Mouse (Mus musculus): ENCODE results near the gene Ptpru. TPM values are rescaled to one million over a fixed set of nuclear protein-coding genes. Genes with fewer than 3 reads are reported as not detected.
"Not testable (repeated sequence)": the region's sequence is repeated elsewhere in the genome, so short reads cannot be mapped to it uniquely, and the experiment has no call there.

The Ptpru gene
- polyA plus RNA-seq, 1 experiment from 2014 or later: 30.3 TPM

- no peak for ATAC-seq (replicated peaks; ENCODE audit: low FRiP score)
- no peaks in the 10 kb centered on the region for H3K9me3 ChIP-seq (replicated peaks)
- H3K4me3 ChIP-seq (replicated peaks): no peak overlapping the region
- H3K27me3 ChIP-seq: no peaks in the 10 kb centered on the region
- no peak overlapping the region for H3K9ac ChIP-seq
- no peaks in the 10 kb centered on the region for H3K36me3 ChIP-seq
- H3K27ac ChIP-seq: 0 out of 2 replicates have a peak overlapping the region, but pooled peaks have one; percentile 25
- peaks cover 13% of the 10 kb centered on the region for H3K4me1 ChIP-seq
- no peak overlapping the region for H3K4me2 ChIP-seq
- 61% methylated on average over 11 of the region's 11 CpGs for WGBS
Observed at GRCm38 (mm10) chr4:131812458-131812857, 25.6 kb downstream of the Ptpru start.

DNA sequence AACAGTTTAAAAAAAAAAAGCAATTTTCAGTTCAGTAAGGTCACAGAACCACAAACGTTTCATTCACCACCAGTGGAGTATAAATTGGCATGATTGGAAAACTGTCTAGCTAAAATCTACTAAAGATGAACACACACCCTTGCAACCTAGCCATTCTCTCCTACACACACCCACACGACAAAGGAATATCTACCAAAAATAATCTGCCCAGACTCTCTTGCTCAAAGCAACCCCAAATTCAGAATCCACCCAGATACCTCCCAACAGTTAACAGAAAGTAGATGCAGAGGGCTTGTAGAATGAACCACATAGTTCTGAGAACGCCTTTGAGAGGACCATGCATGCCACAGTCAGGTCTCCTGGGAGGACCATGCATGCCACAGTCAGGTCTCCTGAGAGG is 32.8 kb downstream of the Ptpru start:
- Histone ChIP-seq H3K4me3 (replicated peaks) (no peak overlapping the region), H3K9me3 (replicated peaks) (no peaks in the 10 kb centered on the region), H3K27me3 (no peaks in the 10 kb centered on the region), H3K9ac (no peak overlapping the region), H3K27ac (no peak overlapping the region), H3K36me3 (peaks cover 17% of the 10 kb centered on the region; the same call in 1 of the 2 replicates), H3K4me1 (peaks cover 23% of the 10 kb centered on the region), H3K4me2 (no peak overlapping the region)
- no peak for ATAC-seq (replicated peaks; ENCODE audit: low FRiP score)
- 72% methylated on average over 3 of the region's 3 CpGs for WGBS

DNA sequence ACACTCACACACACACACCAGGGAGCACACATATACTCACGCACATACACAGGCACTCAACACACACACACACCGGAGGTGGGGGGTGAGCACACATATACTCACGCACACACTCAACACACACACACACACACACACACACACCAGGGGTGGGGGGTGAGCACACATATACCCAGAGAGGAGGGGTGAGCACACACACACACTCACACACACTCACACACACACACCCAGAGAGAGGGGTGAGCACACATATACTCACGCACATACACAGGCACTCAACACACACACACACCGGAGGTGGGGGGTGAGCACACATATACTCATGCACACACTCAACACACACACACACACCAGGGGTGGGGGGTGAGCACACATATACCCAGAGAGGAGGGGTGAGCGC is 33.4 kb downstream of the Ptpru start:
- peak; percentile 77 for ATAC-seq (replicated peaks; ENCODE audit: low FRiP score)
- WGBS: 96% methylated on average over 5 of the region's 6 CpGs
- H3K4me3 ChIP-seq (replicated peaks); H3K9me3 ChIP-seq (replicated peaks); H3K27me3 ChIP-seq; H3K9ac ChIP-seq; H3K4me2 ChIP-seq: not testable (repeated sequence)
- Histone ChIP-seq H3K27ac (peak overlapping the region; percentile 86; the same call in 1 of the 2 replicates), H3K4me1 (peaks cover 23% of the 10 kb centered on the region), H3K36me3 (peaks cover 17% of the 10 kb centered on the region; the same call in 1 of the 2 replicates)

GRCm38 (mm10) chr4:131803846-131804245 is 34.2 kb downstream of the Ptpru start:
- 43% methylated on average over 9 of the region's 9 CpGs for WGBS
- Histone ChIP-seq H3K27ac (peak overlapping the region; percentile 86), H3K9ac (no peak overlapping the region), H3K4me1 (peaks cover 23% of the 10 kb centered on the region), H3K9me3 (replicated peaks) (no peaks in the 10 kb centered on the region), H3K27me3 (no peaks in the 10 kb centered on the region), H3K36me3 (peaks cover 17% of the 10 kb centered on the region; the same call in 1 of the 2 replicates), H3K4me3 (replicated peaks) (no peak overlapping the region), H3K4me2 (no peak overlapping the region)
- ATAC-seq (replicated peaks; ENCODE audit: low FRiP score): no peak

- H3K4me3 ChIP-seq (replicated peaks): no peak overlapping the region
- 50% methylated on average over 4 of the region's 4 CpGs for WGBS
- 0 out of 2 replicates have a peak, but pooled peaks have one; percentile 7 for ATAC-seq (replicated peaks; ENCODE audit: low FRiP score)
Observed at GRCm38 (mm10) chr4:131798968-131799367, 39.1 kb downstream of the Ptpru start.

DNA sequence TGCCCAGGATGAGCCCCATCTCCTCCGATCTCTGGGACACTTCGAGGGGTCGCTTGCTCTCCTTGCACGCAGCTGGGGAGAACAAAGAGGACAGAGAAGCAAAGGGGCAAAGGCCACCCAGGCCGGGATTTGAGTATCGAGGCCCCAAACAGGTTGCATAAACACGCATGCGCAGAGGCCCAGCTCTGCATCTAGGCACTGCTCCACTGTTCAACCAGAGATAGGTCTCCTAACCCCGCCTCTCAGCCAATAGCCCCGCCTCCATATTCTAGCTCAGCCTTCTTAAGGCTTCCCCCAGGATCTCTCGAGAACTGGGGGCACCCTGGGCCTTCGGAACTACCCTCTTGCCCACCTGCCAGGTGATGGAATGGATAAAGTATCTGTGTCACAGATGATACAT is 40.2 kb downstream of the Ptpru start:
- H3K4me1 ChIP-seq: peaks cover 7% of the 10 kb centered on the region
- no peak overlapping the region for H3K4me2 ChIP-seq
- ATAC-seq (replicated peaks; ENCODE audit: low FRiP score): no peak
- no peaks in the 10 kb centered on the region for H3K9me3 ChIP-seq (replicated peaks)
- 71% methylated on average over 12 of the region's 12 CpGs for WGBS
- no peak overlapping the region for H3K4me3 ChIP-seq (replicated peaks)
- H3K27ac ChIP-seq: no peak overlapping the region
- H3K27me3 ChIP-seq: no peaks in the 10 kb centered on the region
- peaks cover 14% of the 10 kb centered on the region; the same call in 1 of the 2 replicates for H3K36me3 ChIP-seq
- no peak overlapping the region for H3K9ac ChIP-seq

More at GRCm38 (mm10) chr4:131798968-131799367, 39.1 kb downstream of the Ptpru start:
- Histone ChIP-seq H3K4me2 (no peak overlapping the region), H3K9ac (no peak overlapping the region), H3K4me1 (peaks cover 18% of the 10 kb centered on the region), H3K36me3 (peaks cover 14% of the 10 kb centered on the region; the same call in 1 of the 2 replicates), H3K9me3 (replicated peaks) (no peaks in the 10 kb centered on the region), H3K27me3 (no peaks in the 10 kb centered on the region), H3K27ac (no peak overlapping the region)

DNA sequence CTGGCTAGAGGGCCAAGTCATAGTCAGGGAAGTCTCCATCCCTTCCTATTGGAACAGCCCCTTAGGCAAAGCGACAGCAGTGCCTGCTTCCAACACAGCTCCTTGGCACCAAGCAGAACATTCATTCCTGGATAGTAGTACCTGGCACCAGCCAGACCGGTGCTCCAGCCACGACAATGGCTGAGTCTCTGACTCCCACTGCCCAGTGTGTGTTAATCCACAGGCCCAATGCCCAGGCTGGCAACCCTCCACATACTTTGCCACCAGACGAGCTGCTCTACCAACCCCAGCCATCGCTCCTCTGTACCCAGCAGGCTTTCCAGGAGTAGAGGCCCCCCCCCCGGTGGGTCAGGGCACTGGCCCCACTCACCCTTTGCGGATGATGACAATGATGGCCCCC is 40.6 kb downstream of the Ptpru start:
- Histone ChIP-seq H3K4me2 (no peak overlapping the region), H3K4me1 (peaks cover 3% of the 10 kb centered on the region), H3K9ac (no peak overlapping the region), H3K36me3 (peaks cover 10% of the 10 kb centered on the region; the same call in 1 of the 2 replicates), H3K27me3 (no peaks in the 10 kb centered on the region), H3K27ac (no peak overlapping the region), H3K4me3 (replicated peaks) (no peak overlapping the region), H3K9me3 (replicated peaks) (no peaks in the 10 kb centered on the region)
- no peak for ATAC-seq (replicated peaks; ENCODE audit: low FRiP score)
- 88% methylated on average over 7 of the region's 7 CpGs for WGBS

GRCm38 (mm10) chr4:131796312-131797080 is 41.6 kb downstream of the Ptpru start:
- peaks cover 7% of the 10 kb centered on the region; the same call in 1 of the 2 replicates for H3K36me3 ChIP-seq
- no peak overlapping the region for H3K27ac ChIP-seq
- H3K4me2 ChIP-seq: no peak overlapping the region
- no peak overlapping the region for H3K4me3 ChIP-seq (replicated peaks)
- WGBS: 74% methylated on average over 14 of the region's 14 CpGs
- no peaks in the 10 kb centered on the region for H3K9me3 ChIP-seq (replicated peaks)
- no peaks in the 10 kb centered on the region for H3K27me3 ChIP-seq
- H3K9ac ChIP-seq: no peak overlapping the region
- ATAC-seq (replicated peaks; ENCODE audit: low FRiP score): no peak
- no peaks in the 10 kb centered on the region for H3K4me1 ChIP-seq

DNA sequence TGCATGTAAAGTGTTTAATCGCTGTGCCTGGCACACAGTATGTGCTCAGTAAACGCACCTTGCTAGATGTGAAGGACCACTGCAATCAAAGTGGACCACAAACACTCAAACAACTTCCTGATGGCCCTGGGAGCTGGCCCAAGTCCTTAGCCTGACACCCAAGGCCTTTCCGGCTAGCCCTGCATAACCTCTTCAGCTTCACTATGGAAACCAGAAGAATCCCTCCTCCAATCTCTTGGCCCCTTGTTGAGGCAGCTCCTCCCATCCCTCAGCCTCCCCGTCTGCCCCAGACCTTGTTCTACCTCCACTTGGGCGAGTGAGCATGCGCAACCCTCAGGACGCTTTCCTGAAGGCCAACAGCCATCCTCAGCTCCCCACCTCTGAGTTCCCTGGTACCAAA is 51.3 kb downstream of the Ptpru start:
- H3K36me3 ChIP-seq: peaks cover 7% of the 10 kb centered on the region
- H3K9me3 ChIP-seq (replicated peaks): no peaks in the 10 kb centered on the region
- H3K27me3 ChIP-seq: no peaks in the 10 kb centered on the region
- H3K4me1 ChIP-seq: peaks cover 10% of the 10 kb centered on the region
- H3K27ac ChIP-seq: no peak overlapping the region
- WGBS: 90% methylated on average over 7 of the region's 7 CpGs
- H3K4me3 ChIP-seq (replicated peaks): no peak overlapping the region
- no peak for ATAC-seq (replicated peaks; ENCODE audit: low FRiP score)
- no peak overlapping the region for H3K4me2 ChIP-seq
- no peak overlapping the region for H3K9ac ChIP-seq

DNA sequence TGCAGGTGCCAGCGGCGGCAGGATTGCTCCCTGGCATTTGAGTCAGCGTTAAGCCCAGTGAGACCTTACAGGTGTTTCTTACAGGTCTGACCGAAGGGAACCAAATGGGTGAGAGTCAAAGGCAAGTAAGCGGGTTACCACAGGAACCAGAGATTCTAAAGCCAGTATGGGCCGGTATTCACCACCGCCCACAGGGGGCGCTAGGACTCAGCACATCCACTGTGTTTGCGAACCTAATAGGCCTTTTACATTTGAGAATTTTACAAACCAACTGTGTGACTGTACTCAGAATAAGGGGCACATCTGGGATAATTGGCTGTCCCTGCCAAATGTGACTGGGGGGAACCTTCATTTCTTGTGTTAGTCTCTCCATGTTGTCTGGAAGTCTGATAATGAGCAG is 54.1 kb downstream of the Ptpru start:
- Histone ChIP-seq H3K4me2 (no peak overlapping the region), H3K36me3 (peaks cover 7% of the 10 kb centered on the region; the same call in 1 of the 2 replicates), H3K9ac (no peak overlapping the region), H3K27me3 (no peaks in the 10 kb centered on the region), H3K4me1 (peaks cover 22% of the 10 kb centered on the region), H3K27ac (no peak overlapping the region), H3K4me3 (replicated peaks) (no peak overlapping the region), H3K9me3 (replicated peaks) (no peaks in the 10 kb centered on the region)
- WGBS: 23% methylated on average over 9 of the region's 9 CpGs
- ATAC-seq (replicated peaks; ENCODE audit: low FRiP score): no peak

- Histone ChIP-seq H3K4me2 (no peak overlapping the region), H3K36me3 (no peaks in the 10 kb centered on the region), H3K27ac (no peak overlapping the region), H3K9me3 (replicated peaks) (no peaks in the 10 kb centered on the region), H3K4me3 (replicated peaks) (no peak overlapping the region), H3K9ac (no peak overlapping the region), H3K27me3 (no peaks in the 10 kb centered on the region), H3K4me1 (peaks cover 22% of the 10 kb centered on the region)
- no peak for ATAC-seq (replicated peaks; ENCODE audit: low FRiP score)
- WGBS: 39% methylated on average over 3 of the region's 3 CpGs
Observed at GRCm38 (mm10) chr4:131781023-131781422, 57.1 kb downstream of the Ptpru start.

- Histone ChIP-seq H3K4me3 (replicated peaks) (no peak overlapping the region), H3K4me2 (no peak overlapping the region), H3K9ac (no peak overlapping the region), H3K27ac (no peak overlapping the region), H3K36me3 (no peaks in the 10 kb centered on the region), H3K27me3 (no peaks in the 10 kb centered on the region), H3K4me1 (peaks cover 22% of the 10 kb centered on the region), H3K9me3 (replicated peaks) (no peaks in the 10 kb centered on the region)
- 88% methylated on average over 14 of the region's 14 CpGs for WGBS
- ATAC-seq (replicated peaks; ENCODE audit: low FRiP score): no peak
Observed at GRCm38 (mm10) chr4:131778616-131779275, 59.3 kb downstream of the Ptpru start.
